Mouse (Mus musculus) layer of hippocampus, adult 9-10 months (tissue): Measurements from ENCODE around the gene Cyth4.

Experiments
- DNase-seq: peaks from one replicate; pipeline ENCODE4 v3.0.0; 2022; ENCODE audit warnings: low spot score

The Cyth4 gene

GRCm38 (mm10) chr15:78596914-78597313, at the start of gene Cyth4:
Gene Cyth4 (plus strand): TSS chr15:78597047.
- DNase-seq = no peak

DNA sequence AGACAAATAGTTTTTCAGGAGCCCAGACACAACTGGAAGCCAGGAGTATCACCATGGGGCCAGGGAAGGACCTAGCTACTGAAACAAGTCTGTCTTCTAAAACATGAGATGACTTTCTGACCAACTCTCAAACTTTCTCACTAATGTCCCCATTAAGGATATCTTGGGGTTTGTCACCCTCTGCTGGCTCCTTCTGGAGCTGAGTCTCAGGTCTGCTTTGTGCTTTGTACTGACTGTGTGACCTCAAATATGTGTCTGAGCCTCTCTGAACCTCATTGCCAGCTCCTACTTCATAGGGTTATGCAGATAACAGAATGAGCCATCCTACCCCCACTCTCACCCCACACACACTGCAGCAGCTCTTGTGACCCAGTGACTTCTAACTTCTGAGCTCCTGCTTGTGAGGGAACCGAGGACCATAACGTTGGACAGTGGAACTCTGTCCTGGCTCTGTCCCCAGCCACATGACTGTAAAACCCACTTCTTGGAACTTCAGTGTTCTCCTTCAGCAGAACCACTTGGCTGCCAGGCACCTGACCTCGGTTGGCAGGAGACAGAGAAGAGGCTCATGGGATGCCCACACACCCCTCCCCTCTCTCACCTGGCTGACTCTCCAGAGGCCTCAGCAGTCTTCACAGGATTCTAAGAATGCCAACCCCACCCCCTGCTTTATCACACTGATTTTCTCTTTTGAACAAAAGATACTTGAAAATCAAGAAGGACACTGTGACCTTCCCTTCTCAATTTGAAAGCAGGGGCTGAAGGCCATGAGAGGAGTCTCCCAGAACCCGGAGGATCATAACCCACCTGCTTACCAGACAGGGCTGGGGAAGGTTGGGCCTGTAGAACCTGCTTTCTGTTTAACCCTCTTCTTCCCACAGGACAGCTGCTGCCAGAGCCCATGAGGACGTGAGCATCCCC, 49.2 kb upstream of the Cyth4 start:
- no peak for DNase-seq

DNA sequence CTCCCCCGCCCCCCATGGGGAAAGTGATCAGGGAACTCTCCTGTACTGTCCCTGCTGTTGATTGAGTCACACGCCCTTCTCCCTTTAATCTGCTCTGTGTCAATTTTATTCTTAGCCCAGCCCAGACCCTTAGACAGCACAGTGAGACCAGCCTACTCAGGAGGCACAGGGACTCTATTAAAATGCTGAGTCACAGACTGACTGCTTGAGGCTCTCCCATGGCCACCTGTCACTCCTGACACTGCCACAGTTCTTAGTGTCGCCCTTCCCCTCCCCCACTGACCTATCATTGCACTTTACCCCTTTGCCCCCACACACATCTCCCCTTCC, 48.5 kb upstream of the Cyth4 start:
- no peak for DNase-seq

- no peak for DNase-seq
Observed at GRCm38 (mm10) chr15:78548711-78549110, 48.1 kb upstream of the Cyth4 start.

- no peak for DNase-seq
Observed at GRCm38 (mm10) chr15:78549189-78549734, 47.6 kb upstream of the Cyth4 start.

- no peak for DNase-seq
Observed at GRCm38 (mm10) chr15:78554545-78555313, 42.1 kb upstream of the Cyth4 start.

GRCm38 (mm10) chr15:78557693-78558535, 38.9 kb upstream of the Cyth4 start:
- no peak for DNase-seq

DNA sequence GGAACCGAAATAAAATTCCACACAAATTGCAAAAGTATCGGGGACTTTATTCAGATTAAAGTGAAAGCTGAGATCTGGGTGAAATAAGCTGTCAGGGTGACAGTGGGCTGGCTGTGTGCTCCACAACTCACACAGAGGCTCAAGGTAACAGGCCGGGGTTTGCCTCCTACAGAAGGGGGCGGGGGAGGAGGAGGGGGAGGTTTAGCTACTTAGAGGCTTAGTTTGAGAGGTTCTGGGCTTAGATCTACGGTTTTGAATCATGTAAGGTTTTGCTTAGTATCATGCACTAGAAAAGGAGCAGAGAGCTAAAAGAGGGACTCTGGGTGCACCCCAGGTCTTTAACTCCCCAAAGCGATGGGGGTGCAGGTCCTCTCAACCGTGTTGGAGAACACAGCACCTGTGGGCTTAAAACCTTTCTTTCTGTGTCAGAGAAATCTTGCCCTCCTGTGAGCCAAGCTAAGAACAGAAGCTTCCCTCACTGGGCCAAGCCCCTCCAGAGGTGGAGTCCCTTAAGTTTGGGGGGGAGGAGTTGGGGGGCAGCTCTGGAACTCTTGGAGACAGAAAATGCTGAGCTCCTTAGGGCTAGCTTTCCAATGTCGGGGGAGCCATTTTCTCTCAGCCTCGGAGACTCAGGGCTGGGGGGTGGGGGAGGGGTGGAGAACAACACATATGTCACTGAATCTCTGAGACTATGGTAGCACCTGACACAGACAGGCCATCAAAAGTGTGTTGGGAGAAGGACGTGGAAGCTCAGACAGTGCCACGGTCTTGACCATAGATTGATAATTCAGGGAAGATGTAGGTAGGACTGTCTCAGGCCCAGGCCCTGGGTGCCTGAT, 37.5 kb upstream of the Cyth4 start:
- no peak for DNase-seq

DNA sequence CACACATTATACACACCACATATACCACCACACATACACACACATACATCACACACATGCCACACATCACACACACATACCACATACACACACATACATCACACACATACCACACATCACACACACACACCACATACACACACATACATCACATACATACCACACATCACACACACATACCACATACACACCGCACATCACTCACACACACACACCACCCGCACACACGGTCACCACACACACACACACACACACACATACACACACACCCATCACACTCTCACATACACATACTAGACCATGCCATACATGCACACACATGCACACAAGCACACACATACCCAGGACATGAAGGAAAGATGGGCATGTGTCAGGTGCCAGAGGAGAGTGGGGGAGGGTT, 33.5 kb upstream of the Cyth4 start:
- no peak for DNase-seq

- no peak for DNase-seq
Observed at GRCm38 (mm10) chr15:78563937-78564336, 32.9 kb upstream of the Cyth4 start.

DNA sequence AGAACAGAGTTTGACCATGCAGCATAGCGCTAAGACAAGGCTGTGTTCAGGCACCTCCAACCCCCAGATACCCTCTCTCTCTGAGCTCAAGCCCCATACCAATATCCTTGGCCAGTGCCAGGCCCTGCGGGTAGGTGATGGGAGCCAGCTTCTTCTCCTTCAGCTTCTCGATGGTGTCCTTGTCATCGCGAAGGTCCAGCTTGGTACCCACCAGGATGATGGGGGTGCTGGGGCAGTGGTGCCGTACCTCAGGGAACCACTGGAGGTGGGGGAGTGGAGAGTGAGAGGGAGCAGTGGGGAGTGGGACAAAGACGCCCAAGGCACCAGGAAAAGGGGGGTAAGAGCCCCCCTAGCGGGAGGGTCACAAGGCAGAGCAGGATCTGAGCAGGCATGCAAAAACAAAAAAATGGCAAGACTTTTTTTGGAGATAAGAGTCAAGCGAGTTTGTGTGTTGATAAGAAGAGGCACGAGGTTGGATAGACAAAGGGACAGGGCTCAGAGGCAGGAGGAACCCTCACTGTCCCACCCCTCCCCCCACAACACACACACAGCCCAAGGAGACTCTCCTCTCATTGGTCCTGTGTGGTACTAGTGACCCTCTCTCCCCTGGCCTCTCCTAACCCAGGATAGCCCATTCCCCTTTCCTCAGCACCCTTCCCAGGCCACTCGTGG, 31.9 kb upstream of the Cyth4 start:
- DNase-seq = no peak

DNA sequence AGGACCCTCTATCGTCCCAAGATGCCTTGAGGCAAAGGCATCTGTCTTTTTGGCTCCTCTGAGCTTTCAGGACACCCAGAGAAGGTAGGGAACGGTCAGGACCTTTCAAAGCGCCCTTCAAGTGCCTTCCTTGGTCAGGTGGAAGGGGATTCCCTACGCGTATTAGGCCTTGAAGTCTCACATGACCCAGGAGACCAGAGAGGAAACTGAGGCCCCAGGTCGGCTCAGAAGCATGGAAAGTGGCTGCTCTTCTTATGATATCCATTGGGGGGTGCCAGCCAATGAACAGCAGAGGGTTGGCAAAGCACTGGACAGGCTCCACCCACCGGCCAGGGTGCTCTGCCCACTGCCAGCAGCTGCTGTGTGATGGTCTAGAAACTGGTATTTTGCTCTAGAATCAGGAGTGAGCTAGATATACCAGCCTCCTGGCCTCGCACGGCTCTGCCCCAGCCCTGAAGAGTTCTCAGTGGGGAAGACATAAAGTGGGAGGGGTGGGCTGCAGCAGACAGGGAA, 29.2 kb upstream of the Cyth4 start:
- no peak for DNase-seq

DNA sequence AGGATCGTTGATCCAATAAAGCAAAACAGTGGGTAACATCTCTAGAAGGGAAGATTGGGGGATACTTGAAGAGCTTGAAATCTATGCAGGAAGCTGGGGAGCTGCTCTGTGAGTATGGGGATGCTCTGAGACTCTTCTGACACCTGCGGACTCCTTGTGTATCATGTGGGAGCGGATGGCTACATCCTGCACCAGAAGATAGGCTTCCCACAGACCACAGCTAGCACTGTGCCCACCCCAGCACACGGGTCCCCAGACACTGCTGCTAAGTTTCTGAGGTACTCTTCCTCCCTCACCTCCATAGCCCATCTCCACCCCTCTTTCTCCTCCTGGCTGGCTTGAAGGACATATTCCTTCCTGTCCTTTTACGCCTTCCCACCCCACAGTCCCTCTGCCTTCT, 26.7 kb upstream of the Cyth4 start:
- DNase-seq = no peak

DNA sequence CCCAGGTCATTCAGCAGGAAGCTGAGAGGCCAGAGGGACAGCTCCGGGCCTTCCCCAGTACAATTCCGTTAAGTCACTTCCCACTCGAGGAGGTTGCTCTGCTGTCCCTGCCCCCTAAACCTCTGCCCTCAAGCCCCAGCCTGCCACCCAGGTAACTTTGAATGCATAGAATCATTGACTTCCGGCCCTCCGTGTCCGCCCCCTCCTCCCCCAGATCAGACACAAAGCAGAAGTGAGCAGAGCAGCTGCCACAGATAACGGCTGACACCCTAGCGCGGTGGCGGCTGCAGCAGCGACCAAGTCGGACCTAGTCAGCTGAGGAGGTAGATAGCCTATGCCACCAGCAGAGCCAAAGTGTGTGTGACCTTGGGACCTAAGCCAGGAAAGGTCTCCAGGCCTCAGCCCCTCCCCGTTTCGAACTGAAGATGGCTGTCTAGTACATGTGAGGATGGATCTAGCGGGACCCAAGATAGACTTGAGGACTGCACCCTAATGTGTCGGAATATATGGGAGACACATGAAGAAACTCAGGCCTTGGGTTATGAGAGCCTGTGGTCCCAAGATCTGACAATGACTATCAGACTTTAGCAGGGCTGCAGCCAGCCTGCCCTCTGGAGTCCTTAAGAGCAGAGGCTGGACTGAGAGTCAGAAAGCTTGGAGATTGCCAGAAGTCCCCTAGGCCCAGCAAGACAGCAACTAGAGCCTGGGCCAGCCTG, 25.1 kb upstream of the Cyth4 start:
- no peak for DNase-seq

- no peak for DNase-seq
Observed at GRCm38 (mm10) chr15:78572270-78572600, 24.6 kb upstream of the Cyth4 start.

GRCm38 (mm10) chr15:78572658-78573397, 24.0 kb upstream of the Cyth4 start, which contains the start of gene Rac2:
Gene Rac2 (minus strand): TSS chr15:78572783.
- DNase-seq = no peak

DNA sequence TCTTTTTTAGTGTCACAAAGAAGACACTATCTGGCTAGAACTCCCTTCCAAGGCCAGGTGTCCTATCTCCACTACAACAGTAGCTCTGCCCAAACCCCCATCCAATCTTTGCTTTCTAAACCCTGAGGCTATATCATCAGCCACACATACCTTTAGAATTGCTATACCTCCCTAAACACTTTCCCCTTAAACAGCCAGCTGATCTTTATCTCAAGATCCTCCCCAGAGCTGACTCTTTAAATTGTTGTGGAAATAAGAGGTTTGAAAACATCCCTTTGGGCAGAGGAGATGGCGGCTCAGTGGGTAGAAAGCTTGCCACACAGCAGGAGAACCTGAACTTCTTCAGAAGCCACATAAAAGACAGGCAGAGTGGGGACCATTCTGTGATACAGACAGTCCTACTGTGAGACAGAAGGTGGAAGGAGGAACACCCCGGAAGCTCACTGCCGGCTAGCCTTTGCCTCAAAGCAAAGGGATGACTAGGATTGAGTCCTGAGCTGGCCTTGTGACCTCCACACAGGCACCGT, 20.5 kb upstream of the Cyth4 start:
- no peak for DNase-seq

GRCm38 (mm10) chr15:78583352-78583751, 13.5 kb upstream of the Cyth4 start:
- DNase-seq = no peak

DNA sequence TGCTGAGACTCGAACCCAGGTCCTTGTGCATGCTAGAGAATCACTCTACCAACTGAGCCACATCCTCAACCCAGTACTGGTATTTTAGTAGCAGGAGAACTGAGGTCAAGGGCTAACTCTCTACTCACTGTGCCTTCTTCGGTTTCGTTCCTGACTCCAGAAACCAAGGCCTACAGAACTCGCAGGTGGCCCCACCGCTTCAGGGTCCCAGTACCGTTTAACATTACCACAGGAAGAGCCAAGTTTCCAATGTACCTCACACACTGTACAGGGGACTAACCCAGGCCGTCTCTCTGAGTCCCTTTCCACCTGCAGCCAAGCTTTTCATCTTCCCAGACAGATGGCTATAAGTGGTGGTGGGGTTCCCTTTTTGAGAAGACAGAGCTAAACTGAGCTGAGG, 11.4 kb upstream of the Cyth4 start:
- no peak for DNase-seq
